Mouse (Mus musculus): ENCODE measurements at regions not wholly inside any gene's neighbourhood (a gene's known extent, or its start where the extent isn't known, plus 50 kb on each side); places are given as distances from the start of the nearest gene placed in this dataset.

DNA sequence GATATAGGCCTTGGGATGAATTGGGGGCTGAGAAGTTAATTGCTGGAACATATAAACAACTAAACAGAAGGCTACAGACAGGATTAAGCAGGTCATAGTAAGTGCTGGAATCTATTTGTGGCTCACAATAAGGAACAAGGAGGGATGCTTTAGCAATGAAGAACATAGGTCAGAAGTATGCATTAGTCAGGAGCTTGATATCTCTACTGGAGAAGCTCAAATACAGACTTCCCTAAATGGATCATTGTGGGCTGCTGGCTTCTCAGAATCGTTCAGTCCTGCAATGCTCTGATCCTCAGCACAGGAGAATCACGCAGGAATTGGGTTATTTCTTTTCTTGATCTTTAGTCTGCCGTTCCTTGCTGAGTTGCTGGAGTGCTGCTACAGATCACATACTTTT lies 428.6 kb upstream of the Cited2 start:
- WGBS (ENCODE audit: insufficient replicate concordance), result 41% methylated on average over 3 of the region's 3 CpGs
- no peak for ATAC-seq (ENCODE audit: insufficient read depth)

DNA sequence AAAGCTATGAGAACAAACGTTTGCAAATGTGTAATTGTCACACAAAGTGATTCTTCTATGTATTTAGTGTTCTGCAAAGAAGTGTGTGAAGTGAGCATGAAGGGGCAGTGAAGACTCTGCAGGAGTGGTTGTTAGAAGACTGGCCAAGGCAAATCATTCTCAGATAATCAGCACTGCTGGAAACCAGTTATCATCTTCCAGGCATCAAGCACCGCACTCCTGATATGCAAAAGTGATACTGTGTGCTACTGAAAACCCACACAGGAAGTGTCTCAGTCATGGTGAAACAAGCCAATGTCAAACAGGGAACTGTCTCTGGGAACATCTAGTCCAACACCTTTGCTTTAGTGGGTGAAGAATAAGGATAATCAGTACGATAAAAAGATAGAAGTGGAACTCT lies 427.9 kb upstream of the Cited2 start:
- WGBS (ENCODE audit: insufficient replicate concordance), result 37% methylated on average over 3 of the region's 3 CpGs
- no peak for TF ChIP-seq CTCF (IDR thresholded peaks at IDR 0.05; ENCODE audit: low read depth)
- no peak for TF ChIP-seq EP300 (IDR thresholded peaks at IDR 0.05; ENCODE audit: low read depth)
- H3K27ac ChIP-seq, result no peak overlapping the region
- no peak overlapping the region for H3K4me3 ChIP-seq (ENCODE audit: insufficient read depth in 1 of 2, low read depth in 2 of 2, low read length in 2 of 2)
- H3K4me2 ChIP-seq (ENCODE audit: low read depth), result no peak overlapping the region
- H3K4me1 ChIP-seq (replicated peaks; ENCODE audit: control insufficient read depth in 2 of 2, insufficient read depth in 2 of 2, low read length in 1 of 2), result no peaks in the 10 kb centered on the region
- ATAC-seq (ENCODE audit: insufficient read depth) (no peak), DNase-seq (ENCODE audit: low read depth in 3 of 3, low spot score in 3 of 3) (no peak)
- H3K9me3 ChIP-seq (ENCODE audit: control insufficient read depth, low read length), result no peaks in the 10 kb centered on the region
- no peaks in the 10 kb centered on the region for H3K36me3 ChIP-seq (replicated peaks; ENCODE audit: control insufficient read depth, insufficient read depth, low read depth)
- H3K27me3 ChIP-seq (ENCODE audit: control insufficient read depth, insufficient read depth, low read length), result no peaks in the 10 kb centered on the region
- no peak overlapping the region for H3K9ac ChIP-seq (replicated peaks)

More for the DNA sequence above, 428.6 kb upstream of the Cited2 start:
- Histone ChIP-seq H3K9ac (replicated peaks) (no peak overlapping the region), H3K4me3 (ENCODE audit: insufficient read depth in 1 of 2, low read depth in 2 of 2, low read length in 2 of 2) (no peak overlapping the region), H3K27me3 (ENCODE audit: control insufficient read depth, insufficient read depth, low read length) (no peaks in the 10 kb centered on the region), H3K36me3 (replicated peaks; ENCODE audit: control insufficient read depth, insufficient read depth, low read depth) (no peaks in the 10 kb centered on the region), H3K27ac (no peak overlapping the region), H3K4me1 (replicated peaks; ENCODE audit: control insufficient read depth in 2 of 2, insufficient read depth in 2 of 2, low read length in 1 of 2) (no peaks in the 10 kb centered on the region), H3K4me2 (ENCODE audit: low read depth) (no peak overlapping the region), H3K9me3 (ENCODE audit: control insufficient read depth, low read length) (no peaks in the 10 kb centered on the region)
- no peak for TF ChIP-seq EP300 (IDR thresholded peaks at IDR 0.05; ENCODE audit: low read depth)
- no peak for DNase-seq (ENCODE audit: low read depth in 3 of 3, low spot score in 3 of 3)

DNA sequence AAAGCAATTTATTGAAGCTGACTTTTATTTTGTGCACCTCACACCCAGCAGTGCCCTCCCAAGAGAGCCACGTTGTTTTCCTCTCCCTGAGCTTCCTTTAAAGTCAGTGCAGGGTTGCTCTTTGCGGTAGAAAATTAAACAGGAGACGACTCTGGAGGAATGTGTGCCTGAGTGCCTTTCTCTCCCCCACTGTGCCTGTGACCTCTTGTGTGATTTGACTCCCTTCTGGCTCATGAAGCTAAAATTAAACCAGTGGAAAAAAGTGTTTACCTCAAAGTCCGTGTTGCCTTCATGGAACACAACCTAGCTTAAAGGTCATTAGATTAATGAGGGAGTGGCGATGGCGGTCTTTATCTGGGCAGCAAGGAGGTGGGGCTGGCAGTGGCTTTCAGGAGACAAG lies 423.4 kb upstream of the Cited2 start:
- no peak for DNase-seq (ENCODE audit: low read depth in 3 of 3, low spot score in 3 of 3)
- Histone ChIP-seq H3K4me1 (replicated peaks; ENCODE audit: control insufficient read depth in 2 of 2, insufficient read depth in 2 of 2, low read length in 1 of 2) (no peaks in the 10 kb centered on the region), H3K27ac (no peak overlapping the region), H3K9ac (replicated peaks) (no peak overlapping the region), H3K27me3 (ENCODE audit: control insufficient read depth, insufficient read depth, low read length) (no peaks in the 10 kb centered on the region), H3K4me2 (ENCODE audit: low read depth) (no peak overlapping the region), H3K9me3 (ENCODE audit: control insufficient read depth, low read length) (no peaks in the 10 kb centered on the region), H3K4me3 (ENCODE audit: insufficient read depth in 1 of 2, low read depth in 2 of 2, low read length in 2 of 2) (no peak overlapping the region), H3K36me3 (replicated peaks; ENCODE audit: control insufficient read depth, insufficient read depth, low read depth) (no peaks in the 10 kb centered on the region)
- TF ChIP-seq EP300 (IDR thresholded peaks at IDR 0.05; ENCODE audit: low read depth) (no peak), CTCF (IDR thresholded peaks at IDR 0.05; ENCODE audit: low read depth) (no peak)
- 43% methylated on average over 6 of the region's 6 CpGs for WGBS (ENCODE audit: insufficient replicate concordance)
- no peak for ATAC-seq (ENCODE audit: insufficient read depth)

DNA sequence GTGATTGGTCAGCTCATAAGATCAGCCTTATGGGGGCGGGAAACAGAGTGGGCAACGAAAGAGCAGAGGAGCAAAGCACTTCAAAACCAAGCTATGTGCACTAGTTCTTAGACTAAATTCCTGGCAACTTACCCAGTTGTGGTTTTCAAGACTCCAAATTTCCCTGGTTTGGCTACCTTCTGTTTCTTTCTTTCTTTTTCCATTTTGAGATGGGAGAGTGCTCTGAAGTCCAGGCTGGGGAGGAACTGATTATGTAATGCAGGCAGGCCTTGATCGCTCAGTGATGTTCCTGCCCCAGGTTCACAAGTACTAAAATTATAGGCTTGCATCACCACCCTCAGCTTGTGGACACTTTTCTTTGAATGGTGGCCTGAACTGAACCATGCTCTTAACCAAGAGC lies 396.3 kb upstream of the Cited2 start:
- DNase-seq (ENCODE audit: low read depth in 3 of 3, low spot score in 3 of 3) (no peak), ATAC-seq (ENCODE audit: insufficient read depth) (no peak)
- no peak overlapping the region for H3K4me2 ChIP-seq (ENCODE audit: low read depth)
- WGBS (ENCODE audit: insufficient replicate concordance), result 81% methylated on average over 3 of the region's 3 CpGs
- no peaks in the 10 kb centered on the region for H3K27me3 ChIP-seq (ENCODE audit: control insufficient read depth, insufficient read depth, low read length)
- no peaks in the 10 kb centered on the region for H3K9me3 ChIP-seq (ENCODE audit: control insufficient read depth, low read length)
- H3K4me3 ChIP-seq (ENCODE audit: insufficient read depth in 1 of 2, low read depth in 2 of 2, low read length in 2 of 2), result no peak overlapping the region
- H3K27ac ChIP-seq, result no peak overlapping the region
- H3K9ac ChIP-seq (replicated peaks), result no peak overlapping the region
- no peaks in the 10 kb centered on the region for H3K36me3 ChIP-seq (replicated peaks; ENCODE audit: control insufficient read depth, insufficient read depth, low read depth)
- TF ChIP-seq CTCF (IDR thresholded peaks at IDR 0.05; ENCODE audit: low read depth), result no peak
- TF ChIP-seq EP300 (IDR thresholded peaks at IDR 0.05; ENCODE audit: low read depth), result no peak
- H3K4me1 ChIP-seq (replicated peaks; ENCODE audit: control insufficient read depth in 2 of 2, insufficient read depth in 2 of 2, low read length in 1 of 2), result no peaks in the 10 kb centered on the region; a peak in 1 of 4 replicates

DNA sequence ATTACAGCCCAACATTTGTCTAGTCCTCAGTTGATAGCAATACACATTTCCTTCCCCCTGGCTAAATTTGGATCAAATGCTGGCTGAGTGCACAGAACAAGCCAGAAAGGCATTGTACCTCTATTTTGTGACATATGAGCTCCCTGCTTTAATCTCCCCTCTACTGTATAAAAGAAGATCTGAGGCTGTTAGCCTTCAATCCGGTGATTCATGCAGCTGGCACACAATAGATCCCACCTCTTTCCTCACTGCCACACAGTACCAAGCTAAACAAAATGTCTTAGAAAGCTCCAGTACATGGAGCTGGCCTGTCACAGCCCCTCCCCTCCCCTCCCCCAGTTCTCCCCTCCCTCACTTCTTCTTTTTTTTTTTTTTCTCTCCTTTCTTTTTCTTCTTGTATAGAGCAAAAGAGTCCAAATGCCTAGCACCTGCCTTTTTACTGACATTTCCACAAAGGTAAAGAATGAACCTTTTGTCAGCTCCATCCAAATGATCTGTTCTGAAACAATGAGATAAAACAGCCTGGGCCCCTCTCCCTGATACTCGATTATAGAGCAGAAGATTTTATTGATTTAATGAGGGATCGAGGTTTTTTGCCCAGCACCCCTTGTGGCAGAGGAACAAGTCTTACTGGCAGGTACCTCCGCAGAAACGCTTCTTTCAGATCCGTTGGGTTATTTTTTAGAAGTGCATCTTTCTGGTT lies 392.0 kb upstream of the Cited2 start:
- DNase-seq (ENCODE audit: low read depth in 3 of 3, low spot score in 3 of 3) (no peak), ATAC-seq (ENCODE audit: insufficient read depth) (no peak)
- 11% methylated on average over 6 of the region's 6 CpGs for WGBS (ENCODE audit: insufficient replicate concordance)
- Histone ChIP-seq H3K27ac (no peak overlapping the region), H3K4me3 (ENCODE audit: insufficient read depth in 1 of 2, low read depth in 2 of 2, low read length in 2 of 2) (peak overlapping the region; percentile 20 to 50; a peak in 2 of 4 replicates), H3K36me3 (replicated peaks; ENCODE audit: control insufficient read depth, insufficient read depth, low read depth) (no peaks in the 10 kb centered on the region), H3K9ac (replicated peaks) (no peak overlapping the region), H3K9me3 (ENCODE audit: control insufficient read depth, low read length) (no peaks in the 10 kb centered on the region), H3K27me3 (ENCODE audit: control insufficient read depth, insufficient read depth, low read length) (no peaks in the 10 kb centered on the region), H3K4me2 (ENCODE audit: low read depth) (peak overlapping the region; percentile 42), H3K4me1 (replicated peaks; ENCODE audit: control insufficient read depth in 2 of 2, insufficient read depth in 2 of 2, low read length in 1 of 2) (peaks cover 0 to 1% of the 10 kb centered on the region in 2 experiments; a peak in 1 of 4 replicates)
- TF ChIP-seq EP300 (IDR thresholded peaks at IDR 0.05; ENCODE audit: low read depth), result no peak
- no peak for TF ChIP-seq CTCF (IDR thresholded peaks at IDR 0.05; ENCODE audit: low read depth)

Data from liver, embryonic 14.5 days (tissue).